Mouse (Mus musculus) midbrain, embryonic 15.5 days (tissue): ENCODE measurements around the gene Pitpna. TPM values are rescaled to one million over a fixed set of nuclear protein-coding genes. Genes with fewer than 3 reads are reported as not detected.

Experiments
- ATAC-seq: fragments of 200-750 bp; cut with Nextera tagmentation; replicated peaks from 2 replicates; pipeline ENCODE4 v1.8.0; 2017; ENCODE audit warnings: moderate TSS enrichment
- H3K27ac ChIP-seq: fragments of 300-500 bp; sonication (generic); 2 replicates; pipeline ENCODE4 v1.5.1; 2015; ENCODE audit warnings: mild to moderate bottlenecking, inconsistent platforms
- H3K27me3 ChIP-seq: fragments of 300-500 bp; sonication (generic); replicated peaks from 2 replicates; pipeline ENCODE4 v1.6.1; 2015; ENCODE audit warnings: inconsistent platforms
- H3K36me3 ChIP-seq: fragments of 300-500 bp; sonication (generic); replicated peaks from 2 replicates; pipeline ENCODE4 v1.6.1; 2015; ENCODE audit warnings: inconsistent platforms
- H3K4me1 ChIP-seq: fragments of 300-500 bp; sonication (generic); 2 replicates; pipeline ENCODE4 v1.6.1; 2015; ENCODE audit warnings: inconsistent platforms
- H3K4me2 ChIP-seq: fragments of 300-500 bp; sonication (generic); 2 replicates; pipeline ENCODE4 v1.6.1; 2015; ENCODE audit warnings: inconsistent platforms, mild to moderate bottlenecking, moderate library complexity
- H3K4me3 ChIP-seq: fragments of 300-500 bp; sonication (generic); 2 replicates; pipeline ENCODE4 v1.5.1; 2015; ENCODE audit warnings: mild to moderate bottlenecking, inconsistent platforms
- H3K9ac ChIP-seq: fragments of 300-500 bp; sonication (generic); 2 replicates; pipeline ENCODE4 v1.6.1; 2015; ENCODE audit warnings: mild to moderate bottlenecking, inconsistent platforms
- H3K9me3 ChIP-seq: fragments of 300-500 bp; sonication (generic); 2 replicates; pipeline ENCODE4 v1.6.1; 2016; ENCODE audit warnings: inconsistent platforms
- WGBS: fragments of 180-500 bp; shearing (Covaris S2); methylation state at CpG from one replicate; pipeline ENCODE4 v1.1.7; 2015; ENCODE audit warnings: mixed read lengths; 5-methylcytosine and 5-hydroxymethylcytosine counted together
- polyA plus RNA-seq: library from polyadenylated mRNA; unstranded; fragments of >200 nt; fragmentation: Nextera tagmentation; extraction: Ambion mirVana; gene quantifications from 2 replicates; pipeline ENCODE4 v1.2.1, GENCODE M21; 2015

Gene Pitpna
- polyA plus RNA-seq, 1 experiment from 2014 or later: 103 TPM

GRCm38 (mm10) chr11:75658996-75659750, 71.3 kb downstream of the Pitpna start:
- ATAC-seq: no peak

GRCm38 (mm10) chr11:75660081-75660590, 72.2 kb downstream of the Pitpna start:
- no peak for ATAC-seq
- 92% methylated on average over 12 of the region's 12 CpGs for WGBS
- Histone ChIP-seq H3K9ac (no peak overlapping the region), H3K4me1 (peaks cover 14% of the 10 kb centered on the region), H3K4me2 (no peak overlapping the region), H3K36me3 (no peaks in the 10 kb centered on the region), H3K9me3 (no peaks in the 10 kb centered on the region), H3K27me3 (peaks cover 4% of the 10 kb centered on the region), H3K27ac (no peak overlapping the region), H3K4me3 (no peak overlapping the region)

More at GRCm38 (mm10) chr11:75658996-75659750, 71.3 kb downstream of the Pitpna start:
- 83% methylated on average over 14 of the region's 14 CpGs for whole genome bisulfite sequencing
- H3K36me3 ChIP-seq: no peaks in the 10 kb centered on the region
- no peak overlapping the region for H3K27ac ChIP-seq
- H3K9ac ChIP-seq: no peak overlapping the region
- peaks cover 19% of the 10 kb centered on the region for H3K4me1 ChIP-seq
- no peaks in the 10 kb centered on the region for H3K9me3 ChIP-seq
- peaks cover 14% of the 10 kb centered on the region for H3K27me3 ChIP-seq
- H3K4me3 ChIP-seq: no peak overlapping the region
- H3K4me2 ChIP-seq: no peak overlapping the region

- no peak overlapping the region for H3K9ac ChIP-seq
- no peak for ATAC-seq
- no peak overlapping the region for H3K27ac ChIP-seq
- H3K4me1 ChIP-seq: peaks cover 6% of the 10 kb centered on the region
- H3K9me3 ChIP-seq: no peaks in the 10 kb centered on the region
- H3K4me2 ChIP-seq: no peak overlapping the region
- H3K4me3 ChIP-seq: no peak overlapping the region
- no peaks in the 10 kb centered on the region for H3K36me3 ChIP-seq
- no peaks in the 10 kb centered on the region; the same call in 1 of the 2 replicates for H3K27me3 ChIP-seq
- whole genome bisulfite sequencing: 90% methylated on average over 21 of the region's 21 CpGs
Measured at GRCm38 (mm10) chr11:75660941-75661800, 73.3 kb downstream of the Pitpna start.

- no peaks in the 10 kb centered on the region for H3K36me3 ChIP-seq
- 89% methylated on average over 7 of the region's 7 CpGs for WGBS
- no peaks in the 10 kb centered on the region for H3K9me3 ChIP-seq
- H3K4me3 ChIP-seq: no peak overlapping the region
- no peak overlapping the region for H3K27ac ChIP-seq
- no peaks in the 10 kb centered on the region for H3K4me1 ChIP-seq
- H3K4me2 ChIP-seq: no peak overlapping the region
- ATAC-seq: no peak
- no peaks in the 10 kb centered on the region for H3K27me3 ChIP-seq
- no peak overlapping the region for H3K9ac ChIP-seq
Measured at GRCm38 (mm10) chr11:75662131-75662530, 74.2 kb downstream of the Pitpna start.

GRCm38 (mm10) chr11:75666296-75666695, 78.4 kb downstream of the Pitpna start:
- no peaks in the 10 kb centered on the region for H3K4me1 ChIP-seq
- H3K9me3 ChIP-seq: no peaks in the 10 kb centered on the region
- WGBS: 97% methylated on average over 6 of the region's 6 CpGs
- H3K4me2 ChIP-seq: no peak overlapping the region
- no peak for ATAC-seq
- H3K9ac ChIP-seq: no peak overlapping the region
- no peaks in the 10 kb centered on the region for H3K27me3 ChIP-seq
- no peak overlapping the region for H3K4me3 ChIP-seq
- H3K36me3 ChIP-seq: no peaks in the 10 kb centered on the region
- no peak overlapping the region for H3K27ac ChIP-seq

GRCm38 (mm10) chr11:75668621-75669020, 80.7 kb downstream of the Pitpna start:
- Histone ChIP-seq H3K4me1 (no peaks in the 10 kb centered on the region), H3K27ac (no peak overlapping the region)
- WGBS: 85% methylated on average over 3 of the region's 3 CpGs

GRCm38 (mm10) chr11:75669176-75669852, 81.4 kb downstream of the Pitpna start:
- no peak overlapping the region for H3K4me3 ChIP-seq
- no peaks in the 10 kb centered on the region for H3K27me3 ChIP-seq
- H3K27ac ChIP-seq: no peak overlapping the region
- 92% methylated on average over 11 of the region's 11 CpGs for WGBS
- no peaks in the 10 kb centered on the region for H3K36me3 ChIP-seq
- no peak overlapping the region for H3K9ac ChIP-seq
- H3K4me2 ChIP-seq: no peak overlapping the region
- ATAC-seq: no peak
- H3K4me1 ChIP-seq: no peaks in the 10 kb centered on the region
- H3K9me3 ChIP-seq: no peaks in the 10 kb centered on the region

More at GRCm38 (mm10) chr11:75668621-75669020, 80.7 kb downstream of the Pitpna start:
- H3K36me3 ChIP-seq: no peaks in the 10 kb centered on the region
- H3K4me2 ChIP-seq: no peak overlapping the region
- H3K27me3 ChIP-seq: no peaks in the 10 kb centered on the region
- H3K9me3 ChIP-seq: no peaks in the 10 kb centered on the region
- no peak overlapping the region for H3K9ac ChIP-seq
- H3K4me3 ChIP-seq: no peak overlapping the region
- no peak for ATAC-seq

GRCm38 (mm10) chr11:75669853-75670200, 81.9 kb downstream of the Pitpna start:
- no peak for ATAC-seq
- Histone ChIP-seq H3K27ac (no peak overlapping the region), H3K4me3 (no peak overlapping the region), H3K4me2 (no peak overlapping the region), H3K9ac (no peak overlapping the region), H3K36me3 (no peaks in the 10 kb centered on the region), H3K27me3 (no peaks in the 10 kb centered on the region), H3K4me1 (no peaks in the 10 kb centered on the region), H3K9me3 (no peaks in the 10 kb centered on the region)
- WGBS: 92% methylated on average over 12 of the region's 12 CpGs

- no peaks in the 10 kb centered on the region for H3K4me1 ChIP-seq
- 84% methylated on average over 22 of the region's 22 CpGs for whole genome bisulfite sequencing
- no peaks in the 10 kb centered on the region for H3K27me3 ChIP-seq
- no peak overlapping the region for H3K4me2 ChIP-seq
- no peaks in the 10 kb centered on the region for H3K9me3 ChIP-seq
- H3K27ac ChIP-seq: no peak overlapping the region
- no peak overlapping the region for H3K4me3 ChIP-seq
- ATAC-seq: no peak
- H3K36me3 ChIP-seq: no peaks in the 10 kb centered on the region
- H3K9ac ChIP-seq: no peak overlapping the region
Measured at GRCm38 (mm10) chr11:75671426-75672180, 83.7 kb downstream of the Pitpna start.

- H3K27me3 ChIP-seq: no peaks in the 10 kb centered on the region
- 0 out of 2 replicates have a peak, but pooled peaks cover under 1% of the 10 kb centered on the region for H3K4me1 ChIP-seq
- H3K4me3 ChIP-seq: no peak overlapping the region
- no peaks in the 10 kb centered on the region for H3K36me3 ChIP-seq
- WGBS: 81% methylated on average over 5 of the region's 5 CpGs
- H3K9ac ChIP-seq: no peak overlapping the region
- H3K4me2 ChIP-seq: no peak overlapping the region
- ATAC-seq: no peak
- H3K27ac ChIP-seq: no peak overlapping the region
- no peaks in the 10 kb centered on the region for H3K9me3 ChIP-seq
Measured at GRCm38 (mm10) chr11:75673411-75673810, 85.5 kb downstream of the Pitpna start.

GRCm38 (mm10) chr11:75674875-75675274, 87.0 kb downstream of the Pitpna start:
- 81% methylated on average over 3 of the region's 3 CpGs for WGBS
- Histone ChIP-seq H3K9ac (no peak overlapping the region), H3K4me2 (no peak overlapping the region), H3K27me3 (no peaks in the 10 kb centered on the region), H3K9me3 (no peaks in the 10 kb centered on the region), H3K36me3 (no peaks in the 10 kb centered on the region), H3K4me1 (peaks cover 4% of the 10 kb centered on the region; the same call in 1 of the 2 replicates), H3K27ac (no peak overlapping the region), H3K4me3 (no peak overlapping the region)
- no peak for ATAC-seq
